Mouse (Mus musculus) neural tube, embryonic 14.5 days (tissue): Measurements from ENCODE around the gene Kbtbd8. TPM values are rescaled to one million over a fixed set of nuclear protein-coding genes. Genes with fewer than 3 reads are reported as not detected.
A peak's percentile ranks its signal among the peaks of the same experiment; 100 is the strongest.

Source experiments
- ATAC-seq: fragments of 200-750 bp; cut with Nextera tagmentation; 2 replicates; pipeline ENCODE4 v1.8.0; 2017; ENCODE audit warnings: low read depth, mild to moderate bottlenecking, moderate TSS enrichment, moderate library complexity
- H3K27ac ChIP-seq: fragments of 300-500 bp; sonication (generic); 2 replicates; pipeline ENCODE4 v1.5.1; 2014; ENCODE audit warnings: low read depth, mild to moderate bottlenecking, control low read depth, low read length, moderate library complexity, mixed read lengths
- H3K27me3 ChIP-seq: fragments of 300-500 bp; sonication (generic); 2 replicates; pipeline ENCODE4 v1.6.1; 2014; ENCODE audit warnings: low read length; ENCODE audit not compliant: control insufficient read depth, insufficient read depth
- H3K36me3 ChIP-seq: fragments of 300-500 bp; sonication (generic); 2 replicates; pipeline ENCODE4 v1.6.1; 2014; ENCODE audit warnings: low read length, mixed read lengths; ENCODE audit not compliant: control insufficient read depth, insufficient read depth
- H3K4me1 ChIP-seq: fragments of 300-500 bp; sonication (generic); 2 replicates; pipeline ENCODE4 v1.6.1; 2014; ENCODE audit warnings: low read length; ENCODE audit not compliant: control insufficient read depth, insufficient read depth
- H3K4me2 ChIP-seq: fragments of 300-500 bp; sonication (generic); 2 replicates; pipeline ENCODE4 v1.6.1; 2014; ENCODE audit warnings: mild to moderate bottlenecking, low read depth, low read length, control low read depth
- H3K4me3 ChIP-seq: fragments of 300-500 bp; sonication (generic); 2 replicates; pipeline ENCODE4 v1.5.1; 2014; ENCODE audit warnings: low read depth, low read length, control low read depth, mixed read lengths
- H3K9ac ChIP-seq: fragments of 300-500 bp; sonication (generic); replicated peaks from 2 replicates; pipeline ENCODE4 v1.6.1; 2014; ENCODE audit warnings: low read depth, mild to moderate bottlenecking, control low read depth, low read length, mixed read lengths
- H3K9me3 ChIP-seq: fragments of 300-500 bp; sonication (generic); 2 replicates; pipeline ENCODE4 v1.6.1; 2016; ENCODE audit warnings: low read length; ENCODE audit not compliant: control insufficient read depth
- WGBS: fragments of 180-500 bp; shearing (Covaris S2); extraction: QIAGEN DNeasy Blood & Tissue Kit; methylation state at CpG from one replicate; pipeline ENCODE4 v1.1.7; 2014; 5-methylcytosine and 5-hydroxymethylcytosine counted together
- polyA plus RNA-seq: library from polyadenylated mRNA; unstranded; fragments of >200 nt; fragmentation: Nextera tagmentation; extraction: Ambion mirVana; gene quantifications from 2 replicates; pipeline ENCODE4 v1.2.1, GENCODE M21; 2014

The Kbtbd8 gene
- polyA plus RNA-seq, 1 experiment from 2014 or later = 5.8 TPM

- no peaks in the 10 kb centered on the region for H3K9me3 ChIP-seq
- no peaks in the 10 kb centered on the region; the same call in 1 of the 2 replicates for H3K27me3 ChIP-seq
- H3K27ac ChIP-seq = no peak overlapping the region
- no peak overlapping the region for H3K4me2 ChIP-seq
- H3K9ac ChIP-seq = no peak overlapping the region
- H3K4me1 ChIP-seq = 0 out of 2 replicates have a peak, but pooled peaks cover 1% of the 10 kb centered on the region
- WGBS = 60% methylated on average over 4 of the region's 4 CpGs
- H3K36me3 ChIP-seq = no peaks in the 10 kb centered on the region
- no peak overlapping the region for H3K4me3 ChIP-seq
- no peak for ATAC-seq
Measured at GRCm38 (mm10) chr6:95163965-95164364, 46.9 kb downstream of the Kbtbd8 start.

DNA sequence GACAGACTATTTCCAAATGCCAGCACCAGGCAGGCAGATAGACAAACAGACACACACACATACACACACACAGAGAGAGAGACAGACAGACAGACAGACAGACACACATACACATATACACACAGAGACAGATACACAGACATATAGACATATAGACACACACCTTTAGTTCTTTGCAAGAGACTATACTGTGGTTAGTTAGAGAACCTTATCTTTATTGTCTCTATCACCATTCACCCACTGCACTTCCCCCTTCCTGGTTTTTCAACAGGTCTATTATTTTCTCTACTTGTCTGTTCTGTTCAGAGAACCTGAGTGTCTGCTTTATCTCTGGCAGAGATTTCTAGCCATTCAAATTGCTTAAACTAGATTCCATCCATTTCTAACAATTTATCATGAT, 48.6 kb downstream of the Kbtbd8 start:
- ATAC-seq = no peak
- Histone ChIP-seq H3K9ac (no peak overlapping the region), H3K36me3 (no peaks in the 10 kb centered on the region), H3K27me3 (no peaks in the 10 kb centered on the region; the same call in 1 of the 2 replicates), H3K4me3 (no peak overlapping the region), H3K4me2 (no peak overlapping the region), H3K27ac (no peak overlapping the region), H3K4me1 (0 out of 2 replicates have a peak, but pooled peaks cover 3% of the 10 kb centered on the region), H3K9me3 (no peaks in the 10 kb centered on the region)

DNA sequence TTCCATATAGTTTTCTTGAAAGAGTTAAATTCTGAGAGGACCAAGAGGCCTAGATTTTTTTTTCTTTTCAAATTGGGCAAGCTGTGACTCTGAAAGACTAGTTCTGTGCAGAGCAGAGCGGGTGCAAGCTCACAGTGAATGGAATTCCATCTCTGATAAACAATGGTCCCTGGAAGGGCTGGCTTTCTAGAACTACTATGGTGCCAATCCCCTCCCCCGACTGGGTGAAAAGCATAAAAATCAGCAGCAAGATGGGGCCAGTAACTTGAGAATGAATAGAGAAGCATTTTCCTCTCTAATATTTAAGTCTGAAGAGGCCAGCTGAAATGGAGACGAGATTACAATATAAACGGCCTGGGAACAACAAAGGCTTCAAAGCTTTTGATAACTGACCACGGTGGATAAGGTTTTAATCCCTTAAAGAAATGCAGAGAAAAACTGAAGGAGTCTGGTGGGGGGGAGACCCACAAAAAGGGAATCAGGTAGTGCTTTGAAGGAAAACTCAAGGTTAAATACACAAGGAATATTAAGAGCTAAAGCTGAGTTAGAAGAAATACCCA, 50.7 kb downstream of the Kbtbd8 start:
- 18% methylated on average over 5 of the region's 5 CpGs for WGBS
- no peaks in the 10 kb centered on the region; the same call in 1 of the 2 replicates for H3K27me3 ChIP-seq
- H3K4me3 ChIP-seq = no peak overlapping the region
- no peaks in the 10 kb centered on the region for H3K9me3 ChIP-seq
- H3K9ac ChIP-seq = no peak overlapping the region
- no peak; the same call in 1 of the 2 replicates for ATAC-seq
- no peaks in the 10 kb centered on the region for H3K36me3 ChIP-seq
- H3K4me1 ChIP-seq = 0 out of 2 replicates have a peak, but pooled peaks cover 3% of the 10 kb centered on the region
- no peak overlapping the region for H3K27ac ChIP-seq
- no peak overlapping the region for H3K4me2 ChIP-seq

DNA sequence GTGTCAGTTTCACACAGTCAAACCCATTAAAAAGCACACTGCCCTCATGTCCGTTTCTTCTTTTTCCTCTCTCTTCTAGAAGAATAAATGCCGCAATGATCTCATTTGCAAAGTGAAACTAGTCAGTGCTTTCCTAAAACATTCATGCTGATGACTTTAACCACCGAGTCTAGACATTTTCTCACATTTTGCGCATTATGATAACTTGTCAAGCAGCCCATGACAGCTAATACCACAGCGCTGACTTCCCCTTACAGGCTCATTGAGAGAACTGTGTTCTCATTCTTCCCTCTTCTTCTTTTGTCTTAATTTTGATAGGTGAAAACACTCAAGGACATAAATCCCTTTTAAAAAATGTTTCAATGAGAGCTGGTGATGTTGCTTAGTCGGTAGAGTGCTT, 52.4 kb downstream of the Kbtbd8 start:
- Histone ChIP-seq H3K27ac (no peak overlapping the region), H3K9me3 (no peaks in the 10 kb centered on the region), H3K36me3 (no peaks in the 10 kb centered on the region), H3K4me2 (no peak overlapping the region), H3K4me3 (no peak overlapping the region), H3K9ac (no peak overlapping the region), H3K27me3 (no peaks in the 10 kb centered on the region; the same call in 1 of the 2 replicates), H3K4me1 (0 out of 2 replicates have a peak, but pooled peaks cover 3% of the 10 kb centered on the region)
- no peak for ATAC-seq
- WGBS = 77% methylated on average over 6 of the region's 6 CpGs

- Histone ChIP-seq H3K9ac (no peak overlapping the region), H3K4me2 (no peak overlapping the region), H3K27ac (no peak overlapping the region), H3K27me3 (no peaks in the 10 kb centered on the region), H3K4me3 (no peak overlapping the region), H3K36me3 (no peaks in the 10 kb centered on the region), H3K4me1 (no peaks in the 10 kb centered on the region), H3K9me3 (no peaks in the 10 kb centered on the region)
- 16% methylated on average over 9 of the region's 9 CpGs for WGBS
- peak; percentile 61 for ATAC-seq
Measured at GRCm38 (mm10) chr6:95174311-95175143, 57.5 kb downstream of the Kbtbd8 start.

Other genes with a start within 250 kb of the Kbtbd8 start
- gene Gm10234, start 204.9 kb downstream of the Kbtbd8 start, polyA plus RNA-seq = not detected in 2 replicates